Mouse (Mus musculus) heart, embryonic 11.5 days (tissue): Measurements from ENCODE around the gene Zbtb24. TPM values are rescaled to one million over a fixed set of nuclear protein-coding genes. Genes with fewer than 3 reads are reported as not detected.

Experiments
- ATAC-seq: fragments of 200-750 bp; cut with Nextera tagmentation; replicated peaks from 2 replicates; pipeline ENCODE4 v1.8.0; 2017; ENCODE audit warnings: moderate library complexity; ENCODE audit not compliant: insufficient number of reproducible peaks, low FRiP score, low TSS enrichment
- H3K27ac ChIP-seq: fragments of 300-500 bp; sonication (generic); 2 replicates; pipeline ENCODE4 v1.5.1; 2014; ENCODE audit warnings: mild to moderate bottlenecking, low read depth, low read length
- H3K27me3 ChIP-seq: fragments of 300-500 bp; sonication (generic); 2 replicates; pipeline ENCODE4 v1.6.1; 2014; ENCODE audit warnings: mild to moderate bottlenecking, low read length, mixed read lengths; ENCODE audit not compliant: control insufficient read depth, insufficient read depth
- H3K36me3 ChIP-seq: fragments of 300-500 bp; sonication (generic); 2 replicates; pipeline ENCODE4 v1.6.1; 2014; ENCODE audit warnings: mild to moderate bottlenecking, low read length, moderate library complexity, mixed read lengths; ENCODE audit not compliant: control insufficient read depth, insufficient read depth
- H3K4me1 ChIP-seq: fragments of 300-500 bp; sonication (generic); 2 replicates; pipeline ENCODE4 v1.6.1; 2014; ENCODE audit warnings: low read length; ENCODE audit not compliant: control insufficient read depth, insufficient read depth
- H3K4me2 ChIP-seq: fragments of 300-500 bp; sonication (generic); 2 replicates; pipeline ENCODE4 v1.6.1; 2014; ENCODE audit warnings: mild to moderate bottlenecking, moderate library complexity
- H3K4me3 ChIP-seq: fragments of 300-500 bp; sonication (generic); 2 replicates; pipeline ENCODE4 v1.5.1; 2014; ENCODE audit warnings: low read depth, low read length
- H3K9ac ChIP-seq: fragments of 300-500 bp; sonication (generic); 2 replicates; pipeline ENCODE4 v1.6.1; 2014; ENCODE audit warnings: mild to moderate bottlenecking, low read depth, low read length, moderate library complexity
- H3K9me3 ChIP-seq: fragments of 300-500 bp; sonication (generic); replicated peaks from 2 replicates; pipeline ENCODE4 v1.6.1; 2016; ENCODE audit warnings: low read length; ENCODE audit not compliant: control insufficient read depth
- WGBS: fragments of 180-500 bp; shearing (Covaris S2); extraction: QIAGEN DNeasy Blood & Tissue Kit; methylation state at CpG from one replicate; pipeline ENCODE4 v1.1.7; 2014; ENCODE audit not compliant: insufficient replicate concordance; 5-methylcytosine and 5-hydroxymethylcytosine counted together
- polyA plus RNA-seq: library from polyadenylated mRNA; unstranded; fragments of >200 nt; fragmentation: Nextera tagmentation; extraction: Ambion mirVana; gene quantifications from 2 replicates; pipeline ENCODE4 v1.2.1, GENCODE M21; 2014

Gene Zbtb24
- polyA plus RNA-seq, 1 experiment from 2014 or later: 11.7 TPM

- 66% methylated on average over 5 of the region's 5 CpGs for WGBS
- ATAC-seq: no peak
- peaks cover 34% of the 10 kb centered on the region for H3K4me1 ChIP-seq
Observed at GRCm38 (mm10) chr10:41472962-41473481, 22.8 kb downstream of the Zbtb24 start.

DNA sequence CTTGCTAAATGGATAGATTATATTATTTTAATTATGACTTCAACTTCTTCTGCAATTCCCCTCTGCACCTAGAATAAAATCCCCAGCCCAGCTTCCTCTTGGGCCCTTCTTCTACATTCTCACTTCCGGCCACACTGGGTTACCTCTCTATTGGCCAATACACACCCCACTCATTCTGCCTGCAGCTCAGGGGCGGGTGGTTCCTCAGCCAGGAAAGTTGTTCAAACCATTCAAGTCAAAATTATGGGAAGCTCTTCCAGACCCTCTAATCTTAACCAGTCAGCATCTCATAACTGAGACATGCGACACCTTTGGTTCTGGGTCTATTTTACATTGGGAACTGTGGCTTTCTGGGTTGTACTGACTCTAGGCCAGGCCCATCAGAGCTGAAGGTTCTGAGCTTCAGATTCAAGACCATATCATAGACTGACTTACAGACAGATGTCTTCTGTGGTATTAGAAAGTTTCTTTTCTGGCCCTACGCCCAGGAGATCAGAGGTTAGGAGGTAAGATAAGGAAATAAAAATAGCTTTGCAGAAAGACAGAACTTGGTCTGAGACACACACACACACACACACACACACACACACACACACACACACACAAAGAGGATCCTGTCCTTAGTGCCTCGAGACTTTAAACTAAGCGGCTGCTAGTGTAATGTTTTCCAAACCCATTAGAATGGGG, 23.7 kb downstream of the Zbtb24 start:
- WGBS: 40% methylated on average over 6 of the region's 6 CpGs
- ATAC-seq: no peak
- H3K4me1 ChIP-seq: peaks cover 36% of the 10 kb centered on the region
- no peak overlapping the region for H3K4me3 ChIP-seq
- no peak overlapping the region for H3K4me2 ChIP-seq
- no peak overlapping the region; the same call in none of the 2 replicates for H3K27ac ChIP-seq
- H3K36me3 ChIP-seq: no peaks in the 10 kb centered on the region
- H3K9ac ChIP-seq: no peak overlapping the region
- no peaks in the 10 kb centered on the region for H3K9me3 ChIP-seq
- H3K27me3 ChIP-seq: no peaks in the 10 kb centered on the region

More at GRCm38 (mm10) chr10:41472962-41473481, 22.8 kb downstream of the Zbtb24 start:
- peaks cover under 1% of the 10 kb centered on the region; the same call in 1 of the 2 replicates for H3K36me3 ChIP-seq
- H3K4me3 ChIP-seq: no peak overlapping the region
- H3K27ac ChIP-seq: no peak overlapping the region; the same call in 1 of the 2 replicates
- H3K27me3 ChIP-seq: no peaks in the 10 kb centered on the region
- H3K9me3 ChIP-seq: no peaks in the 10 kb centered on the region
- no peak overlapping the region for H3K9ac ChIP-seq
- no peak overlapping the region for H3K4me2 ChIP-seq

- ATAC-seq: no peak
- no peak overlapping the region for H3K4me2 ChIP-seq
- no peaks in the 10 kb centered on the region for H3K9me3 ChIP-seq
- peak overlapping the region; percentile 67 for H3K27ac ChIP-seq
- H3K4me1 ChIP-seq: peaks cover 36% of the 10 kb centered on the region
- H3K4me3 ChIP-seq: no peak overlapping the region
- no peaks in the 10 kb centered on the region for H3K27me3 ChIP-seq
- H3K36me3 ChIP-seq: peaks cover 5% of the 10 kb centered on the region; the same call in 1 of the 2 replicates
- 64% methylated on average over 1 of the region's 1 CpGs for WGBS
- no peak overlapping the region; the same call in 1 of the 2 replicates for H3K9ac ChIP-seq
Observed at GRCm38 (mm10) chr10:41474981-41475391, 24.8 kb downstream of the Zbtb24 start.

- H3K27me3 ChIP-seq: no peaks in the 10 kb centered on the region
- H3K4me1 ChIP-seq: peaks cover 46% of the 10 kb centered on the region
- peak within 1 kb of the TSS; percentile 78 for H3K9ac ChIP-seq
- peak within 1 kb of the TSS; percentile 78 for H3K27ac ChIP-seq
- H3K9me3 ChIP-seq: no peaks in the 10 kb centered on the region
- ATAC-seq: peak; percentile 64; the same call in 1 of the 2 replicates
- peak within 1 kb of the TSS; percentile 61 for H3K4me3 ChIP-seq
- peaks cover 7% of the 10 kb centered on the region; the same call in 1 of the 2 replicates for H3K36me3 ChIP-seq
- WGBS: under 1% methylated on average over 35 of the region's 35 CpGs
- peak within 1 kb of the TSS; percentile 96 for H3K4me2 ChIP-seq
Observed at GRCm38 (mm10) chr10:41476171-41477017, 26.2 kb downstream of the Zbtb24 start, which contains the start of gene Mical1. TSS of gene Mical1 (plus strand) at chr10:41476314.

DNA sequence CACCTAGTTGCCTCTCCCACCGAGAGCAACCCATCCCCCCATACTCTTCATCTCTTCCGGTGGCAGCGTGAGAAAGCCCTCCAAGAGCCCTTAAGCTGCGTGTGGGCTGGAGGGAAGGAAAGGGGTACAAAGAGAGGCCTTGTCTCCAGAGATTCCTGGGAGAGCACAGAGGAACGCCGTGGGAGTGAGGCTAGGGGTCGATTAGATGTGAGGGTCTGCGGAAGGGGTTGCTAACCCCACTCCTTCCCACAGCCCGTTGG, 26.8 kb downstream of the Zbtb24 start:
- H3K4me3 ChIP-seq: peak overlapping the region; percentile 61
- H3K27me3 ChIP-seq: no peaks in the 10 kb centered on the region
- H3K27ac ChIP-seq: peak overlapping the region; percentile 78
- peak overlapping the region; percentile 96 for H3K4me2 ChIP-seq
- no peaks in the 10 kb centered on the region for H3K9me3 ChIP-seq
- peaks cover 50% of the 10 kb centered on the region for H3K4me1 ChIP-seq
- peaks cover 7% of the 10 kb centered on the region; the same call in 1 of the 2 replicates for H3K36me3 ChIP-seq
- peak overlapping the region; percentile 78 for H3K9ac ChIP-seq
- under 1% methylated on average over 9 of the region's 9 CpGs for WGBS
- ATAC-seq: no peak

- 2% methylated on average over 20 of the region's 20 CpGs for WGBS
- peaks cover 50% of the 10 kb centered on the region for H3K4me1 ChIP-seq
- no peaks in the 10 kb centered on the region for H3K9me3 ChIP-seq
- no peaks in the 10 kb centered on the region for H3K27me3 ChIP-seq
- H3K4me2 ChIP-seq: peak overlapping the region; percentile 96
- H3K9ac ChIP-seq: peak overlapping the region; percentile 78
- H3K4me3 ChIP-seq: peak overlapping the region; percentile 61
- ATAC-seq: peak; percentile 71
- H3K36me3 ChIP-seq: peaks cover 12% of the 10 kb centered on the region
- H3K27ac ChIP-seq: peak overlapping the region; percentile 78
Observed at GRCm38 (mm10) chr10:41477278-41478181, 27.3 kb downstream of the Zbtb24 start.

GRCm38 (mm10) chr10:41479961-41480360, 29.8 kb downstream of the Zbtb24 start:
- Histone ChIP-seq H3K9me3 (no peaks in the 10 kb centered on the region), H3K36me3 (peaks cover 24% of the 10 kb centered on the region), H3K9ac (no peak overlapping the region), H3K4me3 (no peak overlapping the region), H3K27ac (no peak overlapping the region), H3K4me2 (no peak overlapping the region), H3K4me1 (peaks cover 35% of the 10 kb centered on the region), H3K27me3 (no peaks in the 10 kb centered on the region)
- WGBS: 90% methylated on average over 3 of the region's 3 CpGs
- no peak for ATAC-seq
